Mouse (Mus musculus): Measurements from ENCODE around the gene Osbpl8. TPM values are rescaled to one million over a fixed set of nuclear protein-coding genes. Genes with fewer than 3 reads are reported as not detected.

Osbpl8 gene
- polyA plus RNA-seq, 1 experiment from 2014 or later: 23.7 TPM

GRCm38 (mm10) chr10:111334902-111335301 lies 170.3 kb downstream of the Osbpl8 start:
- Histone ChIP-seq H3K27me3 (replicated peaks; ENCODE audit: control insufficient read depth, insufficient read depth, low read length) (no peaks in the 10 kb centered on the region), H3K4me2 (ENCODE audit: low read length) (no peak overlapping the region)
- 97% methylated on average over 2 of the region's 2 CpGs for WGBS

GRCm38 (mm10) chr10:111335517-111336352 lies 171.2 kb downstream of the Osbpl8 start:
- WGBS: 22% methylated on average over 29 of the region's 29 CpGs
- no peak for ATAC-seq
- Histone ChIP-seq H3K27me3 (replicated peaks; ENCODE audit: control insufficient read depth, insufficient read depth, low read length) (no peaks in the 10 kb centered on the region), H3K36me3 (ENCODE audit: control insufficient read depth, insufficient read depth) (no peaks in the 10 kb centered on the region), H3K27ac (ENCODE audit: low read length) (no peak overlapping the region), H3K9ac (replicated peaks; ENCODE audit: low read depth, low read length) (no peak overlapping the region), H3K9me3 (ENCODE audit: control insufficient read depth, low read length) (no peaks in the 10 kb centered on the region), H3K4me3 (replicated peaks; ENCODE audit: low read length) (no peak overlapping the region), H3K4me2 (ENCODE audit: low read length) (peak overlapping the region; percentile 2; the same call in 1 of the 2 replicates), H3K4me1 (replicated peaks; ENCODE audit: control insufficient read depth, insufficient read depth, low read length) (no peaks in the 10 kb centered on the region; the same call in 1 of the 2 replicates)

More at GRCm38 (mm10) chr10:111334902-111335301, 170.3 kb downstream of the Osbpl8 start:
- Histone ChIP-seq H3K27ac (ENCODE audit: low read length) (no peak overlapping the region), H3K4me1 (replicated peaks; ENCODE audit: control insufficient read depth, insufficient read depth, low read length) (no peaks in the 10 kb centered on the region; the same call in 1 of the 2 replicates), H3K9me3 (ENCODE audit: control insufficient read depth, low read length) (no peaks in the 10 kb centered on the region), H3K9ac (replicated peaks; ENCODE audit: low read depth, low read length) (no peak overlapping the region), H3K36me3 (ENCODE audit: control insufficient read depth, insufficient read depth) (no peaks in the 10 kb centered on the region), H3K4me3 (replicated peaks; ENCODE audit: low read length) (no peak overlapping the region)
- ATAC-seq: no peak

GRCm38 (mm10) chr10:111336353-111336713 lies 171.8 kb downstream of the Osbpl8 start:
- WGBS: 14% methylated on average over 10 of the region's 10 CpGs
- H3K27ac ChIP-seq (ENCODE audit: low read length): no peak overlapping the region
- H3K4me3 ChIP-seq (replicated peaks; ENCODE audit: low read length): no peak overlapping the region
- peak overlapping the region; percentile 2; the same call in 1 of the 2 replicates for H3K4me2 ChIP-seq (ENCODE audit: low read length)
- no peak overlapping the region for H3K9ac ChIP-seq (replicated peaks; ENCODE audit: low read depth, low read length)
- H3K9me3 ChIP-seq (ENCODE audit: control insufficient read depth, low read length): no peaks in the 10 kb centered on the region
- no peaks in the 10 kb centered on the region; the same call in 1 of the 2 replicates for H3K4me1 ChIP-seq (replicated peaks; ENCODE audit: control insufficient read depth, insufficient read depth, low read length)
- no peak for ATAC-seq
- no peaks in the 10 kb centered on the region for H3K27me3 ChIP-seq (replicated peaks; ENCODE audit: control insufficient read depth, insufficient read depth, low read length)
- no peaks in the 10 kb centered on the region for H3K36me3 ChIP-seq (ENCODE audit: control insufficient read depth, insufficient read depth)

- H3K4me2 ChIP-seq (ENCODE audit: low read length): no peak overlapping the region
- no peaks in the 10 kb centered on the region; the same call in 1 of the 2 replicates for H3K4me1 ChIP-seq (replicated peaks; ENCODE audit: control insufficient read depth, insufficient read depth, low read length)
- H3K4me3 ChIP-seq (replicated peaks; ENCODE audit: low read length): no peak overlapping the region
- no peak overlapping the region for H3K27ac ChIP-seq (ENCODE audit: low read length)
- no peak for ATAC-seq
- WGBS: 65% methylated on average over 11 of the region's 11 CpGs
- H3K27me3 ChIP-seq (replicated peaks; ENCODE audit: control insufficient read depth, insufficient read depth, low read length): no peaks in the 10 kb centered on the region
- H3K36me3 ChIP-seq (ENCODE audit: control insufficient read depth, insufficient read depth): no peaks in the 10 kb centered on the region
- no peaks in the 10 kb centered on the region for H3K9me3 ChIP-seq (ENCODE audit: control insufficient read depth, low read length)
- H3K9ac ChIP-seq (replicated peaks; ENCODE audit: low read depth, low read length): no peak overlapping the region
These were observed 174.7 kb downstream of the Osbpl8 start for GRCm38 (mm10) chr10:111339296-111339695.

GRCm38 (mm10) chr10:111341761-111342160 lies 177.2 kb downstream of the Osbpl8 start:
- H3K27ac ChIP-seq (ENCODE audit: low read length): no peak overlapping the region
- WGBS: 82% methylated on average over 7 of the region's 7 CpGs
- no peaks in the 10 kb centered on the region for H3K4me1 ChIP-seq (replicated peaks; ENCODE audit: control insufficient read depth, insufficient read depth, low read length)
- H3K36me3 ChIP-seq (ENCODE audit: control insufficient read depth, insufficient read depth): no peaks in the 10 kb centered on the region
- no peaks in the 10 kb centered on the region for H3K27me3 ChIP-seq (replicated peaks; ENCODE audit: control insufficient read depth, insufficient read depth, low read length)
- H3K9ac ChIP-seq (replicated peaks; ENCODE audit: low read depth, low read length): no peak overlapping the region
- no peak overlapping the region for H3K4me3 ChIP-seq (replicated peaks; ENCODE audit: low read length)
- H3K9me3 ChIP-seq (ENCODE audit: control insufficient read depth, low read length): no peaks in the 10 kb centered on the region
- ATAC-seq: no peak
- no peak overlapping the region for H3K4me2 ChIP-seq (ENCODE audit: low read length)

GRCm38 (mm10) chr10:111343555-111343954 lies 179.0 kb downstream of the Osbpl8 start:
- no peak for ATAC-seq
- WGBS: 89% methylated on average over 5 of the region's 5 CpGs

More at GRCm38 (mm10) chr10:111343555-111343954, 179.0 kb downstream of the Osbpl8 start:
- Histone ChIP-seq H3K4me3 (replicated peaks; ENCODE audit: low read length) (no peak overlapping the region), H3K9ac (replicated peaks; ENCODE audit: low read depth, low read length) (no peak overlapping the region), H3K4me2 (ENCODE audit: low read length) (no peak overlapping the region), H3K27me3 (replicated peaks; ENCODE audit: control insufficient read depth, insufficient read depth, low read length) (no peaks in the 10 kb centered on the region), H3K27ac (ENCODE audit: low read length) (no peak overlapping the region), H3K36me3 (ENCODE audit: control insufficient read depth, insufficient read depth) (no peaks in the 10 kb centered on the region), H3K9me3 (ENCODE audit: control insufficient read depth, low read length) (no peaks in the 10 kb centered on the region), H3K4me1 (replicated peaks; ENCODE audit: control insufficient read depth, insufficient read depth, low read length) (0 out of 2 replicates have a peak, but pooled peaks cover 5% of the 10 kb centered on the region)

Other genes starting within 250 kb of the Osbpl8 start
- 196 and 203 TPM in 2 replicates for gene Csrp2, start 245.0 kb upstream of the Osbpl8 start, polyA plus RNA-seq (2015; fragmentation: Nextera tagmentation; extraction: Ambion mirVana)
- gene Zdhhc17, start 154.6 kb upstream of the Osbpl8 start, polyA plus RNA-seq (2015; fragmentation: Nextera tagmentation; extraction: Ambion mirVana): 60.7 and 63.6 TPM in 2 replicates
- gene Bbs10, start 133.9 kb downstream of the Osbpl8 start, polyA plus RNA-seq (2015; fragmentation: Nextera tagmentation; extraction: Ambion mirVana): 6.4 and 6.5 TPM in 2 replicates

Data from forebrain, embryonic 16.5 days (tissue).